Mouse (Mus musculus) heart, embryonic 13.5 days (tissue): ENCODE measurements at regions not wholly inside any gene's neighbourhood (a gene's known extent, or its start where the extent isn't known, plus 50 kb on each side); places are given as distances from the start of the nearest gene placed in this dataset.

Experiments used
- ATAC-seq: fragments of 200-750 bp; cut with Nextera tagmentation; 2 replicates; pipeline ENCODE4 v1.8.0; 2017; ENCODE audit warnings: moderate TSS enrichment; ENCODE audit not compliant: insufficient number of reproducible peaks, low FRiP score, low TSS enrichment; ENCODE audit errors: extremely low read depth
- H3K27ac ChIP-seq: fragments of 300-500 bp; sonication (generic); replicated peaks from 2 replicates; pipeline ENCODE4 v1.5.1; 2015; ENCODE audit warnings: moderate library complexity, mild to moderate bottlenecking, inconsistent platforms
- H3K27me3 ChIP-seq: fragments of 300-500 bp; sonication (generic); replicated peaks from 2 replicates; pipeline ENCODE4 v1.6.1; 2015; ENCODE audit warnings: mild to moderate bottlenecking, inconsistent platforms
- H3K36me3 ChIP-seq: fragments of 300-500 bp; sonication (generic); 2 replicates; pipeline ENCODE4 v1.6.1; 2015; ENCODE audit warnings: mild to moderate bottlenecking, inconsistent platforms
- H3K4me1 ChIP-seq: fragments of 300-500 bp; sonication (generic); 2 replicates; pipeline ENCODE4 v1.6.1; 2015; ENCODE audit warnings: inconsistent platforms
- H3K4me2 ChIP-seq: fragments of 300-500 bp; sonication (generic); 2 replicates; pipeline ENCODE4 v1.6.1; 2015; ENCODE audit warnings: inconsistent platforms, mild to moderate bottlenecking, moderate library complexity
- H3K4me3 ChIP-seq: fragments of 300-500 bp; sonication (generic); 2 replicates; pipeline ENCODE4 v1.5.1; 2015; ENCODE audit warnings: moderate library complexity, mild to moderate bottlenecking, inconsistent platforms
- H3K9ac ChIP-seq: fragments of 300-500 bp; sonication (generic); 2 replicates; pipeline ENCODE4 v1.6.1; 2015; ENCODE audit warnings: inconsistent platforms, mild to moderate bottlenecking, moderate library complexity
- H3K9me3 ChIP-seq: fragments of 300-500 bp; sonication (generic); 2 replicates; pipeline ENCODE4 v1.6.1; 2016; ENCODE audit warnings: inconsistent platforms
- WGBS: fragments of 180-500 bp; shearing (Covaris S2); methylation state at CpG from one replicate; pipeline ENCODE4 v1.1.7; 2015; ENCODE audit warnings: mixed read lengths; 5-methylcytosine and 5-hydroxymethylcytosine counted together

GRCm38 (mm10) chr10:85242701-85243100 lies 57.8 kb upstream of the Cry1 start:
- Histone ChIP-seq H3K36me3 (no peaks in the 10 kb centered on the region), H3K27ac (no peak overlapping the region), H3K9ac (no peak overlapping the region), H3K9me3 (no peaks in the 10 kb centered on the region), H3K4me2 (no peak overlapping the region), H3K27me3 (no peaks in the 10 kb centered on the region; the same call in 1 of the 2 replicates), H3K4me3 (no peak overlapping the region), H3K4me1 (no peaks in the 10 kb centered on the region)
- no peak for ATAC-seq
- 81% methylated on average over 7 of the region's 7 CpGs for WGBS

GRCm38 (mm10) chr10:85243556-85243955 lies 58.7 kb upstream of the Cry1 start:
- Histone ChIP-seq H3K36me3 (no peaks in the 10 kb centered on the region), H3K27ac (no peak overlapping the region), H3K4me3 (no peak overlapping the region), H3K9me3 (no peaks in the 10 kb centered on the region), H3K27me3 (no peaks in the 10 kb centered on the region; the same call in 1 of the 2 replicates), H3K9ac (no peak overlapping the region), H3K4me1 (no peaks in the 10 kb centered on the region), H3K4me2 (no peak overlapping the region)
- WGBS = 80% methylated on average over 6 of the region's 6 CpGs
- ATAC-seq = no peak

- Histone ChIP-seq H3K9me3 (0 out of 2 replicates have a peak, but pooled peaks cover under 1% of the 10 kb centered on the region), H3K4me2 (no peak overlapping the region), H3K4me1 (no peaks in the 10 kb centered on the region), H3K36me3 (no peaks in the 10 kb centered on the region), H3K4me3 (no peak overlapping the region), H3K27me3 (peaks cover 19% of the 10 kb centered on the region), H3K9ac (no peak overlapping the region), H3K27ac (no peak overlapping the region)
- no peak for ATAC-seq
- 32% methylated on average over 5 of the region's 5 CpGs for WGBS
Measured at GRCm38 (mm10) chr10:85265746-85266145, 80.9 kb upstream of the Cry1 start.

GRCm38 (mm10) chr10:85266148-85266547 lies 81.3 kb upstream of the Cry1 start:
- peaks cover 19% of the 10 kb centered on the region for H3K27me3 ChIP-seq
- 23% methylated on average over 10 of the region's 10 CpGs for WGBS
- no peak overlapping the region for H3K4me3 ChIP-seq
- no peak overlapping the region for H3K9ac ChIP-seq
- H3K4me1 ChIP-seq = no peaks in the 10 kb centered on the region
- no peaks in the 10 kb centered on the region for H3K36me3 ChIP-seq
- no peaks in the 10 kb centered on the region for H3K9me3 ChIP-seq
- ATAC-seq = no peak
- no peak overlapping the region for H3K4me2 ChIP-seq
- H3K27ac ChIP-seq = no peak overlapping the region

GRCm38 (mm10) chr10:85266796-85267195 lies 81.9 kb upstream of the Cry1 start:
- Histone ChIP-seq H3K27me3 (peaks cover 19% of the 10 kb centered on the region), H3K27ac (no peak overlapping the region), H3K9ac (no peak overlapping the region), H3K4me1 (no peaks in the 10 kb centered on the region), H3K36me3 (no peaks in the 10 kb centered on the region), H3K4me3 (no peak overlapping the region), H3K4me2 (no peak overlapping the region), H3K9me3 (no peaks in the 10 kb centered on the region)
- ATAC-seq = no peak
- 62% methylated on average over 4 of the region's 4 CpGs for WGBS

- no peaks in the 10 kb centered on the region for H3K4me1 ChIP-seq
- H3K9ac ChIP-seq = no peak overlapping the region
- H3K4me3 ChIP-seq = no peak overlapping the region
- H3K4me2 ChIP-seq = no peak overlapping the region
- ATAC-seq = no peak
- no peaks in the 10 kb centered on the region for H3K36me3 ChIP-seq
- 76% methylated on average over 6 of the region's 6 CpGs for WGBS
- H3K27ac ChIP-seq = no peak overlapping the region
- peaks cover 7% of the 10 kb centered on the region for H3K27me3 ChIP-seq
- H3K9me3 ChIP-seq = no peaks in the 10 kb centered on the region
Measured at GRCm38 (mm10) chr10:85270209-85270608, 85.3 kb upstream of the Cry1 start.

- no peaks in the 10 kb centered on the region for H3K4me1 ChIP-seq
- H3K36me3 ChIP-seq = no peaks in the 10 kb centered on the region
- H3K9ac ChIP-seq = no peak overlapping the region
- H3K27me3 ChIP-seq = no peaks in the 10 kb centered on the region
- H3K9me3 ChIP-seq = no peaks in the 10 kb centered on the region
- no peak overlapping the region for H3K4me2 ChIP-seq
- no peak overlapping the region for H3K4me3 ChIP-seq
- no peak for ATAC-seq
- no peak overlapping the region for H3K27ac ChIP-seq
- 68% methylated on average over 2 of the region's 2 CpGs for WGBS
Measured at GRCm38 (mm10) chr10:85276793-85277192, 91.9 kb upstream of the Cry1 start.

GRCm38 (mm10) chr10:85291733-85292476 lies 94.7 kb upstream of the Btbd11 start:
- H3K27me3 ChIP-seq = no peaks in the 10 kb centered on the region
- H3K9ac ChIP-seq = no peak overlapping the region
- H3K36me3 ChIP-seq = no peaks in the 10 kb centered on the region
- H3K4me3 ChIP-seq = no peak overlapping the region
- no peaks in the 10 kb centered on the region for H3K4me1 ChIP-seq
- no peak for ATAC-seq
- no peaks in the 10 kb centered on the region for H3K9me3 ChIP-seq
- no peak overlapping the region for H3K27ac ChIP-seq
- WGBS = 68% methylated on average over 5 of the region's 5 CpGs
- no peak overlapping the region for H3K4me2 ChIP-seq

GRCm38 (mm10) chr10:85292477-85292855 lies 94.1 kb upstream of the Btbd11 start:
- no peak for ATAC-seq
- H3K9ac ChIP-seq = no peak overlapping the region
- no peaks in the 10 kb centered on the region for H3K9me3 ChIP-seq
- no peaks in the 10 kb centered on the region for H3K36me3 ChIP-seq
- no peaks in the 10 kb centered on the region for H3K27me3 ChIP-seq
- H3K27ac ChIP-seq = no peak overlapping the region
- no peak overlapping the region for H3K4me3 ChIP-seq
- WGBS = 79% methylated on average over 2 of the region's 2 CpGs
- H3K4me1 ChIP-seq = no peaks in the 10 kb centered on the region
- no peak overlapping the region for H3K4me2 ChIP-seq

GRCm38 (mm10) chr10:85293071-85293783 lies 93.4 kb upstream of the Btbd11 start:
- H3K4me3 ChIP-seq = no peak overlapping the region
- no peak for ATAC-seq
- no peak overlapping the region for H3K27ac ChIP-seq
- no peaks in the 10 kb centered on the region for H3K9me3 ChIP-seq
- H3K36me3 ChIP-seq = no peaks in the 10 kb centered on the region
- 66% methylated on average over 9 of the region's 9 CpGs for WGBS
- no peak overlapping the region for H3K9ac ChIP-seq
- no peaks in the 10 kb centered on the region for H3K27me3 ChIP-seq
- H3K4me2 ChIP-seq = no peak overlapping the region
- H3K4me1 ChIP-seq = no peaks in the 10 kb centered on the region

- Histone ChIP-seq H3K27ac (no peak overlapping the region), H3K4me3 (no peak overlapping the region), H3K9ac (no peak overlapping the region), H3K27me3 (no peaks in the 10 kb centered on the region), H3K4me1 (no peaks in the 10 kb centered on the region), H3K4me2 (no peak overlapping the region), H3K9me3 (no peaks in the 10 kb centered on the region), H3K36me3 (no peaks in the 10 kb centered on the region)
- WGBS = 62% methylated on average over 5 of the region's 5 CpGs
- ATAC-seq = no peak
Measured at GRCm38 (mm10) chr10:85295133-85295887, 91.3 kb upstream of the Btbd11 start.
